Mouse (Mus musculus) midbrain, embryonic 10.5 days (tissue): ENCODE data around the gene Olfr1033. TPM values are rescaled to one million over a fixed set of nuclear protein-coding genes. Genes with fewer than 3 reads are reported as not detected.

Experiments
- polyA plus RNA-seq: library from polyadenylated mRNA; unstranded; fragments of >200 nt; fragmentation: Nextera tagmentation; extraction: Ambion mirVana; gene quantifications from 2 replicates; pipeline ENCODE4 v1.2.1, GENCODE M21; 2016

Gene Olfr1033
- polyA plus RNA-seq, 1 experiment from 2014 or later: not detected

Other genes with a start within 250 kb of the Olfr1033 start
- not detected in 2 replicates for gene Olfr1014, start 247.9 kb upstream of the Olfr1033 start, polyA plus RNA-seq
- gene Olfr1015, start 238.6 kb upstream of the Olfr1033 start, polyA plus RNA-seq: not detected in 2 replicates
- not detected in 2 replicates for gene Olfr1016, start 218.1 kb upstream of the Olfr1033 start, polyA plus RNA-seq
- not detected in 2 replicates for gene Olfr1018, start 202.2 kb upstream of the Olfr1033 start, polyA plus RNA-seq
- gene Olfr1019, start 175.2 kb upstream of the Olfr1033 start, polyA plus RNA-seq: not detected in 2 replicates
- not detected in 2 replicates for gene Olfr1020, start 173.6 kb upstream of the Olfr1033 start, polyA plus RNA-seq
- not detected in 2 replicates for gene Olfr1022, start 152.0 kb upstream of the Olfr1033 start, polyA plus RNA-seq
- not detected in 2 replicates for gene Olfr1023, start 135.0 kb upstream of the Olfr1033 start, polyA plus RNA-seq
- not detected in 2 replicates for gene Olfr1024, start 115.6 kb upstream of the Olfr1033 start, polyA plus RNA-seq
- gene Olfr1025-ps1, start 105.4 kb upstream of the Olfr1033 start, polyA plus RNA-seq: not detected in 2 replicates
- gene Olfr1026, start 99.1 kb upstream of the Olfr1033 start, polyA plus RNA-seq: not detected in 2 replicates
- not detected in 2 replicates for gene Olfr1028, start 70.2 kb upstream of the Olfr1033 start, polyA plus RNA-seq
- not detected in 2 replicates for gene Olfr1029, start 46.7 kb upstream of the Olfr1033 start, polyA plus RNA-seq
- gene Olfr1030, start 41.4 kb upstream of the Olfr1033 start, polyA plus RNA-seq: not detected in 2 replicates
- gene Olfr1031, start 30.3 kb upstream of the Olfr1033 start, polyA plus RNA-seq: not detected in 2 replicates
- not detected in 2 replicates for gene Olfr1032, start 15.1 kb upstream of the Olfr1033 start, polyA plus RNA-seq
- not detected in 2 replicates for gene Olfr1034, start 25.2 kb downstream of the Olfr1033 start, polyA plus RNA-seq
- not detected in 2 replicates for gene Olfr1036, start 53.4 kb downstream of the Olfr1033 start, polyA plus RNA-seq
- not detected in 2 replicates for gene Olfr1037, start 66.8 kb downstream of the Olfr1033 start, polyA plus RNA-seq
- gene Olfr1039, start 115.3 kb downstream of the Olfr1033 start, polyA plus RNA-seq: not detected in 2 replicates
- gene Olfr1040, start 126.1 kb downstream of the Olfr1033 start, polyA plus RNA-seq: not detected in 2 replicates
- gene Olfr1042, start 141.2 kb downstream of the Olfr1033 start, polyA plus RNA-seq: not detected in 2 replicates
- gene Olfr1043, start 146.9 kb downstream of the Olfr1033 start, polyA plus RNA-seq: not detected in 2 replicates
- not detected in 2 replicates for gene Olfr1044, start 157.2 kb downstream of the Olfr1033 start, polyA plus RNA-seq
- gene Olfr52, start 165.1 kb downstream of the Olfr1033 start, polyA plus RNA-seq: not detected in 2 replicates
- not detected in 2 replicates for gene Olfr1045, start 182.4 kb downstream of the Olfr1033 start, polyA plus RNA-seq
- gene Olfr1046, start 198.7 kb downstream of the Olfr1033 start, polyA plus RNA-seq: not detected in 2 replicates
- gene Olfr1047, start 210.8 kb downstream of the Olfr1033 start, polyA plus RNA-seq: not detected in 2 replicates
- not detected in 2 replicates for gene Olfr1048, start 219.7 kb downstream of the Olfr1033 start, polyA plus RNA-seq
- not detected in 2 replicates for gene Olfr1049, start 237.7 kb downstream of the Olfr1033 start, polyA plus RNA-seq